ENCODE assay signal across 24 mouse cellular contexts in the genomic region with DNA sequence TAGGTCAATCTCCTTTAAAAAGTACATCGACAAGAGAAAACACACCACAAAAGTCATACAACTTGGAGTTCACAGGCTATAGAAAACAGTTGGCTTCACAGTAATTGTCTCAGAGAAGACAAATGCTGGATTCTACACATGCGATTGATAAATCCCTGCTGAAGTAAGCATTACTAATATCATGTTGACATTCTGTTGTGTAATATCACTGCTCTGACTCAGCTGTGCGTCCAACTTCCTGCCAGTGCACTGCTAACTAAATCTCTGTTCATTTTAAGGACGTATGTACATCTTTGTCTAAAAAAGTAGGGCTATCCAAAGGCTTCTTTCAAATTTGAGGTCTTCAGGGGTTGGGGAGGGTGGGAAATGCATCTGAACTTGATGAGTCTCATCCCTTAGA. TPM values are rescaled to one million over a fixed set of nuclear protein-coding genes. Genes with fewer than 3 reads are reported as not detected.
DNase-seq lines count a peak whose midpoint lies in the region; ATAC-seq lines count a peak whose summit lies in the region.
"Had no signal": no experiment of that assay in that cellular context is flagged by ENCODE, and none has a peak within 500 bp of the region (broad histone marks: within the 10 kb centered on the region; RNA-seq: fewer than 3 reads in every experiment).

No protein-coding gene starts in this region.

- peak overlapping the region; percentile 48 for H3K27ac ChIP-seq in embryonic facial prominence, embryonic 13.5 days
- H3K27ac ChIP-seq in embryonic facial prominence, embryonic 10.5 days (replicated peaks), result no peak overlapping the region
- H3K27ac ChIP-seq: forebrain, embryonic 12.5 days; heart, embryonic 10.5 days; hindbrain, embryonic 12.5 days had no signal

- peaks cover 28% of the 10 kb centered on the region for H3K36me3 ChIP-seq in embryonic facial prominence, embryonic 13.5 days
- H3K36me3 ChIP-seq in embryonic facial prominence, embryonic 10.5 days (replicated peaks), result peaks cover 31% of the 10 kb centered on the region
- H3K36me3 ChIP-seq: forebrain, embryonic 12.5 days had no signal

- no peak overlapping the region for H3K4me2 ChIP-seq in embryonic facial prominence, embryonic 13.5 days
- H3K4me2 ChIP-seq: embryonic facial prominence, embryonic 12.5 days; forebrain, embryonic 12.5 days; hindbrain, embryonic 12.5 days had no signal

- WGBS in embryonic facial prominence, embryonic 13.5 days, result 44% methylated on average over 4 of the region's 4 CpGs
- WGBS in embryonic facial prominence, embryonic 10.5 days, result 86% methylated on average over 4 of the region's 4 CpGs

- no peak overlapping the region for H3K9ac ChIP-seq in embryonic facial prominence, embryonic 13.5 days
- H3K9ac ChIP-seq: embryonic facial prominence, embryonic 12.5 days; forebrain, embryonic 12.5 days; hindbrain, embryonic 12.5 days had no signal

- H3K9me3 ChIP-seq in embryonic facial prominence, embryonic 13.5 days, result peaks cover 3% of the 10 kb centered on the region; the same call in 1 of the 2 replicates
- H3K9me3 ChIP-seq in embryonic facial prominence, embryonic 10.5 days, result peaks cover 7% of the 10 kb centered on the region; the same call in 1 of the 2 replicates
- H3K9me3 ChIP-seq: embryonic facial prominence, embryonic 12.5 days; heart, embryonic 10.5 days had no signal

- no peak for ATAC-seq in embryonic facial prominence, embryonic 13.5 days (ENCODE audit: insufficient number of reproducible peaks, insufficient read depth, low FRiP score, low TSS enrichment, low read depth)
- no peak for ATAC-seq in cerebellum, adult (ENCODE audit: insufficient number of reproducible peaks, low FRiP score, low TSS enrichment)
- ATAC-seq: forebrain, embryonic 16.5 days; hindbrain, embryonic 16.5 days; inflammation-experienced regulatory T-cells, adult 6 months had no signal

- H3K4me1 ChIP-seq in embryonic facial prominence, embryonic 13.5 days, result peaks cover 42% of the 10 kb centered on the region
- H3K4me1 ChIP-seq in embryonic facial prominence, embryonic 10.5 days, result peaks cover 28% of the 10 kb centered on the region

- H3K27me3 ChIP-seq in embryonic facial prominence, embryonic 13.5 days, result no peaks in the 10 kb centered on the region; the same call in 1 of the 2 replicates
- peaks cover 9% of the 10 kb centered on the region for H3K27me3 ChIP-seq in embryonic facial prominence, embryonic 10.5 days (replicated peaks; ENCODE audit: low read depth, poor library complexity, severe bottlenecking)

- DNase-seq in embryonic facial prominence, embryonic 10.5 days (ENCODE audit: low spot score), result no peak
- peak; percentile 87 for DNase-seq in 3T3-L1 (ENCODE audit: low read depth, low spot score)
- DNase-seq in adipocyte (ENCODE audit: low spot score), result peak; percentile 32
- peak; percentile 45 for DNase-seq in fibroblast of lung, adult 2 months (ENCODE audit: low read depth)
- DNase-seq in MN1 (ENCODE audit: low spot score), result no peak
- DNase-seq in lung, postnatal 25 days (ENCODE audit: low spot score), result no peak
- DNase-seq: adrenal gland, postnatal 36 days; cerebellum, adult 11 months; cerebellum, adult 8-10 months; cerebellum, postnatal 14 days; embryo, embryonic 11 days; gastrocnemius, postnatal 10 days; heart, adult 18-20 months; heart, postnatal 10 days; heart, postnatal 4 days had no signal

- no peak overlapping the region for H3K4me3 ChIP-seq in embryonic facial prominence, embryonic 13.5 days
- no peak overlapping the region for H3K4me3 ChIP-seq in embryonic facial prominence, embryonic 10.5 days
- H3K4me3 ChIP-seq: embryonic facial prominence, embryonic 12.5 days; forebrain, embryonic 12.5 days; heart, embryonic 10.5 days; hindbrain, embryonic 12.5 days had no signal

RNA-seq across cellular contexts. Expression of a gene that starts 17.1 kb away (rescaled TPM):
- polyA plus RNA-seq in embryonic facial prominence, embryonic 13.5 days (2015; fragmentation: Nextera tagmentation; extraction: Ambion mirVana), result 13.9 and 15.4 TPM in 2 replicates
- 12.9 and 13.3 TPM in 2 replicates for polyA plus RNA-seq in embryonic facial prominence, embryonic 10.5 days (2016; fragmentation: Nextera tagmentation; extraction: Ambion mirVana)

Comparison
In these comparisons a context has a peak if more than half of its experiments do, and no peak if none do; other contexts are left out.
1. DNase-seq: peak in 3T3-L1 (single experiment), adipocyte (single experiment) and fibroblast of lung, adult 2 months (single experiment); none in embryonic facial prominence, embryonic 10.5 days (single experiment), MN1 (single experiment) and lung, postnatal 25 days (single experiment).